Mouse (Mus musculus) heart, adult 8-10 months (tissue): ENCODE data around the gene Gm21988. TPM values are rescaled to one million over a fixed set of nuclear protein-coding genes. Genes with fewer than 3 reads are reported as not detected.

ENCODE experiments used
- microRNA-seq: library from miRNA; unstranded; fragments of <30 nt; microRNA quantifications from one replicate; pipeline ENCODE4 v1.2.0, GENCODE M21; 2022
- total RNA-seq, 4 experiments: library from RNA; stranded (reverse); gene quantifications; 2 replicates each; pipeline ENCODE4 v1.2.4; 2022

Gm21988 gene
- total RNA-seq, 4 experiments from 2014 or later: 1.2 to 2.7 (median 2.4) TPM

Small RNA genes lying within 50 kb of the gene (microRNA-seq; reads per million reads assigned to microRNA genes)
- gene Mir195a (3,635 reads per million, percentile 91 among the genes with 10 or more reads in this experiment), gene Mir497 (not detected), gene Mir497b (not detected)

Other genes with a start within 250 kb of the Gm21988 start
- gene Gabarap, start 248.7 kb downstream of the Gm21988 start, total RNA-seq: 100 to 1,000 TPM; 287 to 342 (median 325) TPM
- 10 to 100 TPM; 21.0 to 24.9 (median 23.6) TPM for gene Phf23, start 244.1 kb downstream of the Gm21988 start, total RNA-seq
- 1 to 10 TPM; 4.0 to 6.4 (median 5.1) TPM for gene Dvl2, start 239.2 kb downstream of the Gm21988 start, total RNA-seq
- 1,000 to 10,000 TPM; 1,233 to 1,415 (median 1,285) TPM for gene Acadvl, start 224.4 kb downstream of the Gm21988 start, total RNA-seq
- gene Dlg4, start 222.9 kb downstream of the Gm21988 start, total RNA-seq: 1 to 10 TPM; 3.9 to 6.3 (median 5.2) TPM
- gene Asgr1, start 185.7 kb downstream of the Gm21988 start, total RNA-seq: not detected
- under 1 TPM in 1 of 4 experiments, not detected in 3; 0.34 TPM for gene Asgr2, start 147.2 kb downstream of the Gm21988 start, total RNA-seq
- 1 to 10 TPM; 2.6 to 4.5 (median 3.2) TPM for gene Mgl2, start 109.5 kb downstream of the Gm21988 start, total RNA-seq
- gene Clec10a, start 83.6 kb downstream of the Gm21988 start, total RNA-seq: 1 to 10 TPM; 1.7 to 4.2 (median 3.2) TPM
- gene Slc16a11, start 27.1 kb downstream of the Gm21988 start, total RNA-seq: 1 to 10 TPM in 1 of 4 experiments, under 1 TPM in 3; 0.38 to 2.8 (median 0.68) TPM
- gene Slc16a13, start 18.8 kb downstream of the Gm21988 start, total RNA-seq: 1 to 10 TPM; 2.5 to 3.6 (median 3.4) TPM
- 10 to 100 TPM in 3 of 4 experiments, 1 to 10 TPM in 1; 5.9 to 22.0 (median 17.3) TPM for gene Bcl6b, start 10.0 kb downstream of the Gm21988 start, total RNA-seq
- 10 to 100 TPM; 22.2 to 31.6 (median 29.0) TPM for gene 0610010K14Rik, start 1.9 kb downstream of the Gm21988 start, total RNA-seq
- gene Rnasek, start within 50 bp of the Gm21988 start, total RNA-seq: 100 to 1,000 TPM in 2 of 4 experiments, 10 to 100 TPM in 2; 91.2 to 119 (median 96.3) TPM
- 1 to 10 TPM; 2.6 to 4.0 (median 3.1) TPM for gene Alox12, start 15.5 kb upstream of the Gm21988 start, total RNA-seq
- gene Alox12e, start 82.8 kb upstream of the Gm21988 start, total RNA-seq: not detected
- gene Alox15, start 112.2 kb upstream of the Gm21988 start, total RNA-seq: 10 to 100 TPM in 1 of 4 experiments, 1 to 10 TPM in 1, under 1 TPM in 2; 0.25 to 79.7 (median 1.2) TPM
- gene Pelp1, start 170.2 kb upstream of the Gm21988 start, total RNA-seq: 10 to 100 TPM; 19.1 to 23.0 (median 20.6) TPM
- gene Arrb2, start 192.8 kb upstream of the Gm21988 start, total RNA-seq: 10 to 100 TPM in 2 of 4 experiments, 1 to 10 TPM in 2; 9.0 to 10.9 (median 9.9) TPM
- 10 to 100 TPM in 1 of 4 experiments, 1 to 10 TPM in 3; 5.9 to 10.6 (median 6.9) TPM for gene Med11, start 212.1 kb upstream of the Gm21988 start, total RNA-seq
- 1 to 10 TPM; 1.1 to 2.7 (median 1.9) TPM for gene Zmynd15, start 219.6 kb upstream of the Gm21988 start, total RNA-seq
- gene Cxcl16, start 220.2 kb upstream of the Gm21988 start, total RNA-seq: 10 to 100 TPM in 1 of 4 experiments, 1 to 10 TPM in 3; 8.4 to 10.3 (median 9.6) TPM